Mouse (Mus musculus) frontal cortex, adult (tissue): ENCODE results near the gene Rhox2e.
"Not testable (repeated sequence)": the region's sequence is repeated elsewhere in the genome, so short reads cannot be mapped to it uniquely, and the experiment has no call there.

ENCODE experiments used
- ATAC-seq: cut with Nextera tagmentation; 2 replicates; pipeline ENCODE4 v1.9.2; 2017; ENCODE audit warnings: mild to moderate bottlenecking, moderate library complexity, mixed read lengths; ENCODE audit not compliant: low TSS enrichment

The Rhox2e gene

GRCm38 (mm10) chrX:37530152-37530551, at the start of gene Rhox2e:
Rhox2e (plus strand) TSS chrX:37530452.
- ATAC-seq = not testable (repeated sequence)

- ATAC-seq = not testable (repeated sequence)
Observed at GRCm38 (mm10) chrX:37514059-37514458, 16.2 kb upstream of the Rhox2e start, which contains the start of gene Rhox4d. Rhox4d (plus strand) TSS chrX:37514359.

DNA sequence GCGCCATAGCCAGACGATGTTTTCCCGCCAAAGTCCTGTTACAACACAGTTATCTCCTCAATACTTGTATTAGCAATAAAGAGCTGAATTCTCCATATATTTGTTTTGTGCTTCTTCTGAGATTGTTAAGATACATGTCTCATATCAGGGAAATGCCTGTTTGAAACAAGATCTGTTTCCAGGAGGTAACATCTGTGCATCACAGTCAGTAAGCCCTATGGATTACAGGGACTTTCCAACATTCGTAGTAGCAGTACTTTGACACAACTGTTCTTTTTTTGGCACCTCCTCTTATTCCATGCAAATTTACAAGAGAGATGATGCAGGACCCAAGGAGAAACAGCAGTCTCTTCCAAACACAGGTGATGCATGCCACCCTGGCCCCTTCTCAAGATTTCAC, 11.5 kb downstream of the Rhox2e start, which contains the start of gene Rhox3e:
Rhox3e (plus strand) TSS at position 301 of the 400 bp plus-strand sequence.
- ATAC-seq = not testable (repeated sequence)

- not testable (repeated sequence) for ATAC-seq
Observed at GRCm38 (mm10) chrX:37557112-37557511, 26.9 kb downstream of the Rhox2e start, which contains the start of gene Rhox4e. Rhox4e (plus strand) TSS chrX:37557412.

- not testable (repeated sequence) for ATAC-seq
Observed at GRCm38 (mm10) chrX:37571105-37571504, 40.9 kb downstream of the Rhox2e start, which contains the start of gene Rhox2f. Rhox2f (plus strand) TSS chrX:37571405.

DNA sequence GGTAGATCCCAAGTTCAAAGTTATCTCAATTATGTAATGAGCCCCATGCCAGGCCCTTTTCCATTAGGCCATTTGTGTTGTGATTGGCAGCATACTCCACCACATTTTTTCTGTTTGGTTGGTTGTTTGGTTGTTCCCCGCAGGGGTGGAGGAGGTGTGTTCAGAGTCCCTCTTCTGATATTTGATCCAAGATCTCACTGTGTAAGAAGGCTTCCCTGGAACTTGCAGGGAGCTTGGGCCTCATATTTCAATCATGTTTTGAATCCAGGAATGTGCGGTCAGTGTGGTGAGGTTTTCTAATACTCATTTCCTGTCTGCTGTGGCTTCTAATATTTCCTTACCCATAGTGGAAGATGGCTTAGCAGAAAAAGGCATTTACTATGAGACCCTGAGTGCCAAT, 42.4 kb downstream of the Rhox2e start:
- not testable (repeated sequence) for ATAC-seq

- not testable (repeated sequence) for ATAC-seq
Observed at GRCm38 (mm10) chrX:37580692-37581091, 50.4 kb downstream of the Rhox2e start, which contains the start of gene Rhox3f. Rhox3f (plus strand) TSS chrX:37580992.
